Mouse (Mus musculus) spleen, adult 18-20 months (tissue): Measurements from ENCODE around the gene Irak2.
A peak's percentile ranks its signal among the peaks of the same experiment; 100 is the strongest.

Experiments used
- DNase-seq, 2 experiments: peaks; one replicate each; pipeline ENCODE4 v3.0.0; 2022; ENCODE audit warnings: mixed read lengths in 2 of 2

The Irak2 gene

DNA sequence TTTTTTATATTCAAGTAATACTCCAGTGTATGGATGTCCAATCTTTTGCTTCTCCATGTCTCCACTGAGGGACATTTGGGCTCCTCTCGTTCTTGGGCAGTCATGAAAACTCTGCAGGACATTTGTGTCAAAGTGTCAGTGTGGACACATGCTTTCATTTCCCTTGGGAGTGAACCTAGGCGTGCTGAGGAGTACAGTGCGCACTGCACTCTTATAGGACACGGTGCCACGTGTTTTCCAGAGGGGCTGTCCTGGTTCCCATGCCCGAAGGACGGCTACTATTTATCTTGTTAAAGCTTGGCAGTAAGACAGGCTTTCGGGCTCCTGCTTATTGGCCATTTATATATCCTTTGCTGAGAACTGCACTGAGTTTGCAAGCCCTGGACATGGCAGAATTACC is 4.3 kb downstream of the Irak2 start:
- DNase-seq, result no peak

DNA sequence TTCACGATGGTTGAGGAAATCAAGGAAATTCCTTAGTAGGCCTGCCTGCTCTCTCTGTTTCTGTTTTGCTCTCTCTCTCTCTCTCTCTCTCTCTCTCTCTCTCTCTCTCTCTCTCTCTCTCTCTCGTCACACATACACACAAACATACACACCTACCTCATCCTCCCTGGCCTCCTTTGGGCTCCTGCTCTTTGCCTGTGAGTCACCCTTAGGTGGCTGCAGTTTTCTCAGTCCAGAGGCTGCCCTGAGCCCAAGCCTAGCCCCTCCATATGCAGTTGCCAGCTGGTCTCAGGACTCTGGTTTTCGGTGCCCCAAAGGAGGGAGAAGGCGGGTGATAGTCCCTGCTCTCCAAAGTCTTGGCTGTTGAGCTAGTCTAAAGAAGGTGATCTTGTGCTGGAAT is 4.8 kb downstream of the Irak2 start:
- DNase-seq, result no peak

DNA sequence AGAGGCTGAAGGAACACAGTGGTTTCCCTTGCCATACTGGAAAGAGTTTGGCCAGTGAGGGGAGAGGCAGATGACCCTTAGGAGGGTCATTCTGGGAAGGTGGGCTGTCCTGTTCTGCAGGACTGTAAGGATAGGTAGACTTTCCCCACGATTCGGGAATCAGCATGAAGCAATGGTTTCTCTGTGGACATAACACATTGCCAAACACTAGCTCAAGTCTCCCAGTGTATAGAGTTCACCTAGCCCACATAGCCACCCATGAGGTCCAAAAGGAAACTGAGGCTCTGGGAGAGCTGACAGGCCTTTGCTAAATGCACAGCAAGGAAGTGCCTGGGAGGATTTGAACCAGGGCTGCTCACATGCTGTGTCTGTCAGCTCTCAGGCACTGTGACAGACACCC is 5.7 kb downstream of the Irak2 start:
- no peak for DNase-seq

DNA sequence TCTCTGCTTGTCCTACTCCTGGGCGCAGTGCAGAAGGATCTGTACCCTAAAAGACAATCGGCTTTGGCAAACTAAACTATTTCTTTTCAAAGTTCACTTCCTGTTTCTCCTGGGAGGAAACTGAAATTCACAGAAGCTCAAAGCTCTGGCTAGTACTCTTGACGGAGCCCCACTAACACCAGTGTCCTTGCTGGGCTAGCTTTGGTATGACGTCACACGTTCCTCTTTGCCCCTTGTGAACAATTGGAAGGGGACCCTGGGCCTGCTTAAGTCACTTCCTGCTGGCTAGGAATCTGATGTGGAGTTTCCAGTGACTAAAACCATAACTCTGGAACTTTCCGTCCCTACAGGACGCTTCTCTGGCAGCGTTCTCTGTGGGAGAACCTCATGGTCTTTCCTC is 6.5 kb downstream of the Irak2 start:
- DNase-seq, result no peak

DNA sequence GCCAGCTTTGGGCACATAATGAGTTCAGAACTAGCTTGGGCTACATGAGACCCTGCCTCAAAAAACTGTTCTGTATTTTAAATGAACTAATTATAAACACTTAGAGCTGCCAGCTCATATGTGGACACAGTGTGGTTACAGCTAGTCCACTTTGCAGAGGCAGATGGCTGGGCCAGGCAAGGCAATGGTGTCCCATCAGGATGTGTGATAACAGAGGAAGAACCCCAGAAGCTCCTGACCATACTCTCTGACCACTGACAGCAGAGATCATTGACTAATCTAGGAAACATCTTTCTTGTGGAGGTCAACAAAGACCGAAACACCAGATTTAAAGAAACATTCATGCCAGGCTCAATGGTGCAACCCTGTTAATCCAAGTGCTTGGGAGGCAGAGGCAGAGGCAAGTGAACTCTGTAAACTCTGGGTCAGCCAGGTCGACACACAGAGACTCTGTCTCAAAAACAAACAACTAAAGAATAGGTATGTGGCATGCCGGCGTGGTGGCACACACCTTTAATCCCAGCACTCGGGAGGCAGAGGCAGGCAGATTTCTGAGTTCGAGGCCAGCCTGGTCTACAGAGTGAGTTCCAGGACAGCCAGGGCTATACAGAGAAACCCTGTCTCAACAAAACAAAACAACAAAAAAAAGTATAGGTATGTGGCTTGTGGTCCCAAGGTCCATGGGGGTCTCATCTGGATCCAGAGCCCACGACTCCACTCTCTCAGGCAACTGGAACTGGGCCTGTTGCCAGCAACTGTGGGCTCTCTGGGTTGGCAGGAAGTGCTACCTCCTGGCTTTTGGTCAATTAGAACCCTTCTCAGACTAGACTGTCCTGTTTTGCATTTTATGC is 11.3 kb downstream of the Irak2 start:
- DNase-seq, result no peak

DNA sequence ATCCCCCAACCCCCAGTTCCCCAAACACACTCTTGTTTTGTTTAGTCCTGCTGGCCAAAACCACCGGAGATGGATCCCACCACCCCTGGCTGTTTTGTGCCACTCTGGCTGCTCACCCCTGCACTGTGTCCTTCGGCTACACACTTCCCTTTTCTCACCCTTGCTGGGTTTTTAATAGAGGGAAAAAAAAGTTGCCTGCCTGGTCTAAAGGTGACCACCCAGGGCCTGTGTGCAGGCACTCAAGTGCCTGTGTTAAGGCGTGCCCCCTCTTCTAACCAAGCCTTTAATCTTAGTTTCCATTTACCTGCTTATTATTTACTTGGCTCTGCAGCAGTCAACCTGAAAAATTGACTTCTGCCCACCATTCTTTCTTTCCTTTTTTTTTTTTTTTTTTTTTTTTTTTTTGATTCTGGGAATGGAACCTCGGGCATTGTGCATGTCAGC is 12.0 kb downstream of the Irak2 start:
- peak in 1 of 2 experiments; percentile 37 for DNase-seq

DNA sequence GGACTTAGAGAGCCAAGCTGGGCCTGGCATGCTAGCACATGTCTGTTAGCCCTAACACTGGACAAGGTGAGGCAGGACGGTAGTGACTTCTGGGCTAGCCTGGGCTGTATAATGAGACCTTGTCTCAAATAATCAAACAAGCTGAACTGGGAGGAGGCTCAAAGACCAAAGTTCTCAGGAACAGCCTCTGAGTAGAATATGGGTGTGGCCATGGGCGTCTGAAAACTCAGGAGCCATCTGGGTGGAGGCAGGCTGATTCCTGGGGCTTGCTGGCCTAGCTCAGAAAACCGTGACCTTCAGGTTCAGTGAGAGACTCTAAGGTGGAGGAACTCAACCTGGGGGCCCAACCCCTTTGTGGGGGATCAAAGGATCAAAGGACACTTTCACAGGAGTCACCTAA is 13.4 kb downstream of the Irak2 start:
- DNase-seq, result no peak

DNA sequence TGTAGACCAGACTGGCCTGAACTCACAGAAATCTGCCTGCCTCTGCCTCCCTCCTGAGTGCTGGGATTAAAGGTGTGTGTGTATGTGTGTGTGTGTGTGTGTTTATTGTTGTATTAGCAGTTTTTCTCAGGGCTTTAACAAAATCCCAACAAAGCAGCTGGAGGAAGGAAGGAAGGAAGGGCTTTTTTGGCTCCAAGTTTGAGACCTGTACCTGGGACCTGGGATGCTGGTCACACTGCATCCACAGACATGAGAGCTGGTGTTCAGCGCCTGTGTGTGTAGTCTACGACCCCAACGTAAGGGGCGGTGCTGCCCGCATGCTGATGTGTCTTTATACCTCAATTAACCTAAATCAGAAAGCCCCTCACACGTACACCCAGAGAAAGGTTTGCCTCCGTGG is 15.3 kb downstream of the Irak2 start:
- DNase-seq, result no peak

DNA sequence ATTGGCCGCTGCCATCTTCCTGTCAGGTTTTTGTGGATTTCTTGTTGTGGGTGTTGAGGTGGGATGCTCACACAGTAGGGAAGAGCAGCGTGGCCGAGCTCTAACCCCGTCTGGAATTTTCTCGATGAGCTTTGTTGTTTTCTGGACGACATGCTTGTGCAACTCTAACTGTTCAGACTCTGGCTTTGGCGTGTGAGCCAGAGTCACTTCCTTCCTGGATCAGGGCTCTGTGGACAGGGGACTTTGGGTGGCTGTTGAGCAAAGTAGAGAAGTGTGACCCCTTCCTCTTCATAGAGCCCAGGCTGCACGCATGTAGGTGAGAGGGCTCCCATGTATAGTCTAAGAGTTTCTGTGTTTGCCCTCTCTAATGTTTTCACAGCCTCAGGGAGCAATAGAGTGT is 15.8 kb downstream of the Irak2 start:
- DNase-seq, result no peak

DNA sequence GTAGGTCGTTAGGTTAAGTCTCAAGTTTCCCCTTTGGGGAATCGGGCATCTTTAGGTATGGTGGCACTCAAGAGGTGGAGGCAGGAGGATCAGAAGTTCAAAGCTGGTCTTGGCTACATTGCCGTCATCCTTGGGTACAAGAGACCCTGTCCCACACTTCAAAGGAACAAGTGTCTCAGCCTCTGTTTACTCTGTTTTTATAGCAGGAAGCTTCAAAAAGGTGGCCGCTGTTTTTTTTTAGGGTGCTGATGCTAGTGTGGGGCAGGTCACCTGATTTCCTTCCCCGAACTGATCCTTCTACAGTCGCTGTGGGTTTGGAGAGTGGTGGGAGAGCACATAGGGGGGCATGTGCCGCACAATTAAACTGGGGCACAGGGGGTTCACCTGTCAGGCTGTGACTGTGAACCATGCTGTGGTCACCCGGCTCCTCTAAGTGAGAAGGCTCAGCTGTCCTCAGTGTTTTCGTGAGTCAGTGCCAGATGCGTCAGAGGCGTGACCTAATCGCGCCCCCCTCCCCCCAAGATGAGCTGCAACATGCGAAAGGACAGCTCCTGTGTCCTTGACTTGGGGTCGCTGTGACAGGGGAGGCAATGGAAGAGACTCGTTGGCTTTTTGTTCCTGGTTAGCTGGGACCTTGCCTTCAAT is 16.6 kb downstream of the Irak2 start:
- DNase-seq, result no peak

DNA sequence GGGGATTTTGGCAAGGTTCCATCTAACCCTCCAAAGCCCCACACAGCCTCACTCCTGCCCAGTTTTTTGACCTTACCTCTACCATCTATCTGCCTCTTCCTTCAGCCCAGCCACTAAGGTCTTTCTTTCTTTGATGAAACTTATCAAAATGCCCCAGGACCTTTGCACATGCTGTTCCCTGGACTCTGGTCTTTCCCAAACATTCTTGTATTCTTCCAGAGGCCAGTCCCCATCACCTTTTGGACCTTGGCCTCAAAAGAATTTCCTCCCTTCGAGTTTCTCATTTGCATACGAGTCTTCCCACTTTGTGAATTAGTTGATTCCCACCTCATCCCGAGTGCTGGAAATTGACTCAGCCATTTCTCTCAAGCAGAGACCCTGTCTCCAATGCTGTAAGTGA is 17.2 kb downstream of the Irak2 start:
- DNase-seq, result no peak

DNA sequence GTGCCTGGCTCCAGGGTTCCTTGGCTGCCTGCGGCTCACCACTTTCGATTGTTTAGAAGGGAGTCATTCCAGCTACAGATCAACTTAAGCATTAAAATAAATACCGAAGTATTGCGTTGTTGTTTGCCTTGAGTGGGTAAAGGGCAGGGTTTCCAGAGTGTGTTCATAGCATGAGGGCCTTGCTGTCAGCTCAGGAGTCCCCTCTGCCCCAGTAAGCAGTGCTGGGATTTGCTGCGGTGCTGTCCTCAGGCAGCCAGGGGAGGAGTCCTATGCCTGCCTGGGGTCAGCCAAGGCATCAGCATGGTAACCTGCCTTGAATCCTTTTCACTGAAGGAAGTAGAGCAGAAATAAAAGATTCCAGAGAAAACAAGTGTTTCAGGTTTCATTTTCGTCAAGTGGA is 18.6 kb downstream of the Irak2 start:
- no peak for DNase-seq

DNA sequence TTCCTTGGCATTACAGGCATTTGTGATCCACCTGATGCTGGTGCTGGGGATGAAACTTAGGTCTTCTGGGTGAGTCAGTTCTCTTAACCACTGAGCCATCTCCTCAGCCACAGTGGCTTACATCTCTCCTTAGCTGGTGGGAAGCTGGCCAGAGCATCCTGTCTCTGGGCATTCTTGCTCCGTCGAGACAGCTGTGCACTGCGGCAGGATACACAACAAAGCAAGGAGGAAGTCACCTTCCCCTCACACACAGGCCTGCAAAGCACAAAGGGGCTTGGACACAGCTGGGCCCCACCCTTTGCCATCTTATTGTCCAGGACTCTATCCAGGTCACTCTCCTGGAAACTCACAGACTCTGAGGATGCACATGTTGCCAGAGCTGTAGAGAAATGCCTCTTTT is 20.0 kb downstream of the Irak2 start:
- DNase-seq, result no peak

DNA sequence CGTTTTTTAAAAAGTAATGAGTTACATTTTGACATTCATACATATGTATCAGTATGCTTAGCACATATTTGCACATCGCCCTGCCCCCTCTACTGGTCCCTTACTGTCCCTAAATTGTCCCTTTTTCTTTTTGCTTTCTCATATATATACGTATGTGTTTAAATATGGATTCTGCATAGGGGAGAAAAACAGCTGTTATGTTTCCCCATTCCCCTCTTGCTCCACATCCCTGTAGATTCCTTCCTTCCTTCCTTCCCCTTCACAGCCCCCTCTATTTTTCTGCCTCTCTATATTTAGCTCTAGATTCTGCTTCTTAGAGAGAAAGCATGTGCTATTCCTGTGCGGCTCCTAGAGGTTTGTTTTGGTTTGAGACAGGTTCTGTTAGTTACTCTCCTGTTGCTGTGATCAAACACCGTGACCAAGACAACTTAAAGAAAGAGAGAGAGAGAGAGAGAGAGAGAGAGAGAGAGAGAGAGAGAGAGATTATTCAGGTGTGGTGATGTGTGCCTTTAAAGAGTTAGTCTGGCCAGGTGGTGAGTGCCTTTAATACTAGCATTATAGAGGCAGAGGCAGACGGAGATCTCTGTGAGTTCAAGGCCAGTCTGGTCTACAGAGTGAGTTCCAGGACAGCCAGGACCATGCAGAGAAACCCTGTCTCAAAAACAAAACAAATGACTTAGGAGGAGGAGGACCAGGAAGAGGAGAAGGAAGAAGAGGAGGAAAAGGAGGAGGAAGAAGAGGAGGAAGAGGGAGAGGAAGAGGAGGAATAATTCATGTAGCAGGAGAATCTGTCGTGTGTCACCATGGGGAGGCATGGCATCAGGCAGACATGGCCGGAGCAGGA is 21.6 kb downstream of the Irak2 start:
- DNase-seq, result no peak

DNA sequence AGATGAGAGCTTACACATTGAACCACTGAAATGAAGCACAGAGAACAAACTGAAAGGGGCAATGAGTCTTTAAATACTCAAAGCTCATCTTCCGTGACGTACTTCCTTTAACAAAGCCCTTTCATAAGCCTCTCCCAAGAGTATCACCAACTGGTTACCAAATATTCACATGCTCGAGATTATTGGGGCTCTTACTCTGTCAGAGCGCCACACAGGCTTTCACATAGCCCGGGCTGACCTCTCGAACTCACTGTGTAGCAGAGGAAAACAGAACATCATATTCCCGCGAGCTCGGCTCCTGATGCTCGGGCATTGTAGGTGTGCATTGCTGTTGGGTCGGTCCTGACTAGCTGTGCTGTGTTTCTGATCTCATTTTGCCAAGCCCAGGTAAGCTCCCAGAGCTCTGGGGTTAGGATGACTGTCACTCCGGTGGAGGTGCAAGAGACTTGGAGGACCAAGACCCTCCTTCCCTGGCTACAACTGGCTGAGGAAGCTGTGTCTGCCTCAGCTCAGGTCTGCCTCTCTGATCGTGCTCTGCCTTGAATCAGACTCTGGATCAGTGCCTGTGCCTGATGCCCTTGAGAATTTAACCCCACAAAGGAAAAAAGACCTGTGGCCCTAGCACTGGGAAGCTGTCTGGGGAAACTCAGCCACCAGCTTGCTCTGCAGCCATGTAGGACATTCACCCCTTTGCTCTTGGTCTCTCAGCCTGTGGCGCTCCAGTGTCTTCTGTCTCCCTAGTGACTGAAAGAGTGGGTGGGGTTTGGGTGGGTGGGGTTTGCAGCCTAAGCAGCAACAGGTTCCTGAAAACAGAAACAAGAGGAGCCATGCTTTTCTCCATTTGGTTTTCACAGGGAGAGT is 22.5 kb downstream of the Irak2 start:
- DNase-seq, result peak in 1 of 2 experiments; percentile 41

DNA sequence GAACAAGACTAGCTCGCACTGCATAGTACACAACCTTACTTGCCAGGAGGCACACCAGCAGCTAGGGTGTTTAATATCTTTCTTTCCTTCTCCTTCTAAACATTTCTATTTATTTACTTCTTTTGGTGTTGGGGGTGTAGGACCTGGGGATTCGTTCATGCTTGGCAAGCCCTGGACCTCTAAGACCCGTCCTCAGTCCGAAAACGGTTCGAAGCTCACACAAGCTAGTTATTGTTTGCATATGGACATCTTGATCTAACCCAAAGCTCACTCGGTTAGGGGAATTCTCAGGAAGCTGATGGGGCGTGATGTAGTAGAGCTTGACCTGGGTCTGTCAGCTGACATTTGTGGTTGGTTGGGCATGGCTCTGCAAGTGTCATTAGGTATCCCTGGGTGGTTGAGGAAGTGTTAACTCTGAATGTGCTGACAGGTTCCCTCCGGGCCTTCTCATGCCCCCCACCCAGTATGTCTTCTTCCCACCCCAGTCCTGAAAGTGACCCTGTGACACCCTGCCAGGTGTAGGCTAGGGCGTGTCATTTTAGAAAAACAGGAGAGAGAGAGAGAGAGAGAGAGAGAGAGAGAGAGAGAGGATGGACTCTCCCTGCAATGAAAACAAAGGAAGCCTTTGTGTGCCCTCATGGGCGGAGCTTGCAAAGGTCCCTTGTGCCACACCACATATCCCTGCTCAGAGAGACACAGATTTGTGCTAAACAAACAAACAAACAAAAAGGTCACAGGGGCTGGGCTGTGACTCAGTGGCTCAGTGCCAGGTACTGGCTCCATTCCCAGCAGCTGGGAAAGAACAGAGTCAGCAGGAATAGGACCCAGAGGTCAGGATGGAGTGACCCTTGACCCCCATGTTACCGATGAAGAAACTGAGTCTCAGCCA is 23.3 kb downstream of the Irak2 start:
- peak; percentile 54 to 69 for DNase-seq

DNA sequence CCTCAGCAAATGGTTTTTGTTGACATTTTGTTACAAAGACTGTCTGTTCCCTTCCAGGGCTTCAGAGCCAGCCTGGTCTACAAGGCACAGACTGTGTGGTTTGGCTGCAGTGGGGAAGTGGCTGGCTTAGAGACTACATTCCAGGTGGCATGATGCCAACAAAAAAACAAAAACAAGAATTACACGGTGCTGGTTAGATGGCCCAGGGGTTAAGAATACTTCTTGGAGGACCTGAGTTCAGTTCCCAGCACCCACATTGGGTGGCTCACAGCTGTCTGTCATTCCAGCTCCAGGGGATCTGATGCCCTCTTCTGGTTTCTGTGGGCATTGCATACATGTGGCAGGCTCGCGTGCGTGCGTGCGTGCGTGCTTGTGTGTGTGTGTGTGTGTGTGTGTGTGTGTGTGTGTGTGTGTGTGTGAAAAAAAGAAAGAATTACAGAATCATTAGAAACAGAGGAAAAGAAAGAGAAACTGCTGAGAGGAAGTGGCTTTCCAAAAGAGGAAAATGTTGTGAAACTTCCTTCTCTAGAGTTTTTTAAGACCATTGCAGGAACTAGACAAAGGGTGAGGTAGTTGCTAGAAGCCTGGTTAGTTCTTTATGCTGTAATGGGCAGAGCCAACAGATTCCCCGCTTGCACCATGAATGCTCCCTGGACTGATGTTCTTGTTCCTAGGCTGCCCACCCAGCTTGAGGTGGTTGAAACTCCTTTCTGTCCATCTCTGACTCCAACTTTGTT is 24.9 kb downstream of the Irak2 start:
- no peak for DNase-seq

DNA sequence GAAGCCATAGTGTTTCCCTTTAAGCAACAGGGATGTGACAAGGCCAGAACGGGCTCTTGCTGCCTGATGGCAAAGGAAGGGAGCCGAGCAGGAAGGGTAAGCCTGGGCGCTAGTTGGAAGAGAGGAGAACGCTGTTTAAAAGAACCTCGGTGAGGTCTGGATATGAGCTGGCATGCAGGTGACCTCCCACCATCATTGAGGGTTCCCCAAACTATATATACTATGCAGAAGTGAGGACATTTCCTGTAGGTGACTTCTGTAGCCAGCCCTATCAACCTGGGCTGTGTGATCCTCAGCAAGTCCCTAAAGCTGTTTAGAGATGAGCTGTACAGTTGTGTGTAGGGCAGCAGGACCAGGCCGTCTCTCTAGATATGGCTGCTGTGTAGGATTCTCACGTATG is 26.0 kb downstream of the Irak2 start:
- no peak for DNase-seq

DNA sequence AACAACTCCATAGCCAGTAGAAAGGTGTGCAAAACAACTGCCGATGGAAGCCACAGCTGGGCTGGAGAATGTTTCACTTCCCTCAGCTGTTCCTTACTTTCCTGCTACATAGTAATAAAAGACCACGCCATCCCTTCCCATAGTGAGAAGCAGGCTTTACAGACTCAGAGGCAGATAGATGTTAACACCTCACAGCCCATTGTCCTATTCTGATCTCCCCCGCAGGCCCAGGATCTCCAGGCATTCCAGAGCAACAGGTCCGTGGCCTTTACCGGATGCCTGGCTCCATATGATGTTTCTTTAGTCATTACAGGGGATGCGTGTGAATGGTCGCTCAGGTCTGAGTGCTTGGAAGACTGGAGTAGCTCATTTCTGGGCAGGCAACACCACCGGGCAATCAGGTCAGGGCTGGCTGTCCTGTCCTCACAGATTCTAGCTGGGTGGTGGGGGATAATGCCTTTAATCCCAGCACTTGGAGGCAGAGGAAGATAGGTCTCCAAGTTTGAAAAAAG is 29.4 kb downstream of the Irak2 start:
- DNase-seq, result no peak
